Mouse (Mus musculus): ENCODE results near the gene Smim13. TPM values are rescaled to one million over a fixed set of nuclear protein-coding genes. Genes with fewer than 3 reads are reported as not detected.
"Not testable (repeated sequence)": the region's sequence is repeated elsewhere in the genome, so short reads cannot be mapped to it uniquely, and the experiment has no call there.

The Smim13 gene
- total RNA-seq (2017), result 5.4 and 6.3 TPM in 2 replicates

DNA sequence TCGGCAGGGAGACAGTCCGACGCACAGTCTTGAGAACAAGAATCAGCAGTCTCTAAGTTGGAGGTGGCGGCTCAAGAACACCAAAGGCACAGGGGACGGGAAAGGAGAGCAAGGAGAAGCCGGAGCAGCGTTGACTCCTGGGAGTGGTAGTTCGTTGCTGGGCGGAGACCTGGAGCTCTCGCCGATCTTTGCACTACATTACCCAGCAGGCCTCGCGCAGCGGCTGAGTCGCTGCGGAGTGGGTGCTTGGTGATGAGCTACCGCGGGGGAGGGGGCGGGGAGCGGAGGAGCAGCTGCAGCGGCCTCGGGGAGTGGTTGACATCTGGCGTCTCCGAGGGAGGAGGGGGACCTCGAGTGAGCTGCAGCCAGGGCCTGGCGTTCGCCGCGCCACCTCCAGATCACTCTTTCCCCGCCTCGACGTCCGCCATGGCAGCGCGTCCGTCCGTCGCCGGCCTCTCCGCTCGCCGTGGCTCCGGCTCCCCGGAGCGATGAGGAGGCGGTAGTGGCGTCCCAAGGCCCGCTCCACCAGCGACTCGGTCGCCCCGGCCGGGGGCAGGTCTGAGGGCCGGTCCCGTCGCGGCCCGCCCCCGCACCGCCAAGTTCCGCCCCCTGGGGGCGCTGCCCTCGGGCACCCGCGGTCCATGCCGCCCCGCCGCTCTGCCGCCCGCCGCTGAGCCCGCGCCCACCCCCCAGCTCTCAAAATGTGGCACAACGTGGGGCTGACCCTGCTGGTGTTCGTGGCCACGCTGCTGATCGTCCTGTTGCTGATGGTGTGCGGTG, at the start of gene Smim13:
Gene Smim13 (plus strand): TSS at position 307 of the 780 bp plus-strand sequence.
- peak; percentile 97 for ATAC-seq (ENCODE audit: extremely low read depth, insufficient number of reproducible peaks, low FRiP score, poor library complexity, severe bottlenecking)

DNA sequence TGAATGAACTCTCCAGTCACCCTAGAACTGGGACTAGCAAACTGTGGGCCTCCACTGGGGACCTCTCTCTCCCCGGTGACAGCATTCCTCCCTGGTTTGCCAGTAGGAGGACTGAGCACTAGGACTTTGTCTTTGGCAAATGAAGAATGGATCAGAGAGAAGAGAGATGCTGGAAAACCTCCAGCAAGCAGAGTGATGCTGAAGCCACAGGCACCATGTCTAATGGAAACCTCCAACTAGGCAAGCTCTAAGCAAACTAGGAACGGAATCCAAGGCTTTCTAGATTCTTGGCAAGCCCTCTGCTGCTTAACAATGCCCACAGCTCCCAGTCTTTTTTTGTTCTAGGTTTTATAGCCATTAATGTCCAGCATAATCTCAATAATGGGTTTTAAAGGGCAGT, 48.8 kb upstream of the Smim13 start:
- no peak for ATAC-seq (ENCODE audit: extremely low read depth, insufficient number of reproducible peaks, low FRiP score, poor library complexity, severe bottlenecking)

DNA sequence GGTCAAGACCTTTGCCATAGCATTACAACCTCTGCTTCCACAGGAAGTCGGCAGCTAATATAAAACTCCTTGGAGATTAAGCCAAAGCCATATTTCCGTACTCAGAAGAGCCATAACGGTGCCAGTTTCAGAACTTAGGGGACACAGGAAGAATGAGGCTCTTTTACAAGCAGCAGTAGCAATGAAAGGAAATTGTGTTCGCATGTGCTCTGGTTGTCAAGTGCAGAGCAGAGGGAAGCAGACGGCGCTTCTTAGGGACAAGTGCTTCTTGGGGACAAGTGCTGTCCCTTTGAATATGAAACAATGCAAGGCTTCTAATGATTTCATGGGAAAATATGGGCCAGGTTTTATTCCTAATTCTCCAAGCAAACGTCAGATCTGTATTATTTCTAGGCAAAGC, 46.4 kb upstream of the Smim13 start:
- ATAC-seq (ENCODE audit: extremely low read depth, insufficient number of reproducible peaks, low FRiP score, poor library complexity, severe bottlenecking), result no peak

DNA sequence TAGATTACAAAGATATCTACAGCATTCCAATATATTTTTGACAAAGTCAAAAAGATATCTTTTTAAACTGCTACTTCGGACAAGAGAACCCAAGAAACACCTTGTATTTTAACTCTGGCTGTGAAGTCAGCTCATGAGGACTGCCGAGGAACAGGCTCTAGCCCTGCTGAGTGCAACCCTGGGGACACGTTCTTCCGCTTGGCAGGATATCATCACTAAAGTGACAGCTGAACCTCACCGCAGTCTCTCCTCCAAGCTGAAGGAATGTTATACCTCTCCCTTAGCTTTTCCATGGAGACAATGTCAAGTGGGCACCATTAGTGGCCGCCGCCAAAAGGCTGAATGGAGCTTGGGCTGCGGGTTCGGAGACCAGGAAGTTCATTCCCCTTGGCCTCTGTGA, 46.0 kb upstream of the Smim13 start:
- no peak for ATAC-seq (ENCODE audit: extremely low read depth, insufficient number of reproducible peaks, low FRiP score, poor library complexity, severe bottlenecking)

DNA sequence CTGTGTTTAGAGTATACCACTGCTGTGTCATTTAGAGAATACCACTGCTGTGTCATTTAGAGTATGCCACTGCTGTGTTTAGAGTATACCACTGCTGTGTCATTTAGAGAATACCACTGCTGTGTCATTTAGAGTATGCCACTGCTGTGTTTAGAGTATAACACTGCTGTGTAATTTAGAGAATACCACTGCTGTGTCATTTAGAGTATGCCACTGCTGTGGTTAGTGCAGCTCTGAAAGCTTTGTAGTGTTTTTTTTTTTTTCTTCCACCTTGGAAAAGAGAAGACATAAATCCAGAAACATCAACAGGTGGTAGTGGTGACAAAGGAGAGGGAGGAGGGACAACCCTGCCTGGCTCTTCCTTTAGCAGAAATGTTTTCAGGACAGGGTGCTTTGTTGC, 44.1 kb upstream of the Smim13 start:
- not testable (repeated sequence) for ATAC-seq (ENCODE audit: extremely low read depth, insufficient number of reproducible peaks, low FRiP score, poor library complexity, severe bottlenecking)

DNA sequence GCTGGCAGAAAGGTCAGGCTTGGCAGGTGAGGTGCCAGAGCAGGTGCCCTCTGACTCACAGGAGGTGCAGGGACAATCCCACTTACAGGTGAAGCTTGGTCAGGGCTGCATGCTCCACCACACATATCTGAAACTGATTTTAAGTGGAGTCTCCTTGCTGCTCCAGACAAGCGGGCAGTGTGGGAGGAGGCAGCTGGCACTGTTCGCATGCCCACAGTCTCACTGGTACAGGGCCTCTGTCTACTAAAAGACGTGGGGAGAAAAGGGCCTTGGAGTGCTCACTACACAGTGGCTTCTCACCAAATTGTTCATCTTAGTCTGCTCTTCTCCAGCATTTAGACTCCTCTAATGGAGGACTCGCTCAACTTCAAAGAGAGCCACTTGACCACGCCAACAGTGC, 43.4 kb upstream of the Smim13 start:
- ATAC-seq (ENCODE audit: extremely low read depth, insufficient number of reproducible peaks, low FRiP score, poor library complexity, severe bottlenecking), result no peak

DNA sequence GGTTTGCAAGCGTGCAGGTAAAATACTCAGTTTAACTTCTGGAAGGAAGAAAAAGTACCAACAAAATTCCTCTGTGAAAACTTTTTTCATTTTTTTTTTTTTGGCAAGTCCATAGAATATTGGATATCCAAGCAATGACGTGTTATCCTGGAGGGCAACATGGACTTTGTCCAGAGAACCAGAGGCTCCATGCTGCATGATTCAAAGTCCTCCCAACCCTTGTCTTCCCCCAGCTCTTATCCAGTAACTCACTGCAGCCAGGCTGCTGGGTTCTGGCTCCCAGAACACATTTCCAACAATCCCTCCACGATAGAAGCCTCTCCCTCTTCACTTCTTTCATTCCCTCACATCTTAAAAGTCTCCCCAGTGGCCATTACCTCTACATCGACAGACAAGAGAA, 38.4 kb upstream of the Smim13 start:
- ATAC-seq (ENCODE audit: extremely low read depth, insufficient number of reproducible peaks, low FRiP score, poor library complexity, severe bottlenecking), result no peak

DNA sequence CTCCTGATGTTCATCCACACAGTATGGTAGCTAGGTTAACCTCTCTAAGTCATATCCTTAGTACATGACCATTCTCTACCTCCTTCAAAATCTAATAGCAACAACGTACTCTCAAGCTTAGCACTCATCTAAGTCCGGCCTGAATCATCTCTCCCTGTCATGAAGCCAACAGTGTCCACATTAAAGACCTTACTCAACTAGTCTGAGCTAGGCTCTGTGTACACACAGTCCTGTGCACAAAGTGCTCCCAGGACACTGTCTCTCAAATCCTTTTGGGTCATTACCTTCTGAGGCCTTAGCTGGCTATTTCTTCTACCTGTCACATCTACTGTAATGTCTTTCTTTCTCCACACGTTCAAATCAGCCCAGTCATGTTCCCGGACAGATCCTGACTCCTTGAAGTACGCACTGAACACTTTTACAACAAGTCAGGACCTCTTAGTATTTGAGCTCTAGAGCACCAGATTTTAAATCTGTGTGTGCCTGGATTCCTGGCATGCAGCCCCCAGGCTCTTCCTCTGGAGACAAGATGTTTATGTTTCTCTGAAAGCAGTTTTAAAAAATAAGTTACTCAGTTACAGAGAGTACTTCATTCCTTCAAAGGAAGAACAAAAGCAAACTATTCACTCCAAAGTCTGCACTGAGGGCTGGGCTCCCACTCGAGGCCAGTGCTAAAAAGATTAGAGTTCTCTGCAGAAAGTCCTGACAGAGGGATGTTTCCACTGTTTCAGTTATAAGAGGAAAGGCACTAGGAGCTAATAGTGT, 36.9 kb upstream of the Smim13 start:
- ATAC-seq (ENCODE audit: extremely low read depth, insufficient number of reproducible peaks, low FRiP score, poor library complexity, severe bottlenecking), result no peak

DNA sequence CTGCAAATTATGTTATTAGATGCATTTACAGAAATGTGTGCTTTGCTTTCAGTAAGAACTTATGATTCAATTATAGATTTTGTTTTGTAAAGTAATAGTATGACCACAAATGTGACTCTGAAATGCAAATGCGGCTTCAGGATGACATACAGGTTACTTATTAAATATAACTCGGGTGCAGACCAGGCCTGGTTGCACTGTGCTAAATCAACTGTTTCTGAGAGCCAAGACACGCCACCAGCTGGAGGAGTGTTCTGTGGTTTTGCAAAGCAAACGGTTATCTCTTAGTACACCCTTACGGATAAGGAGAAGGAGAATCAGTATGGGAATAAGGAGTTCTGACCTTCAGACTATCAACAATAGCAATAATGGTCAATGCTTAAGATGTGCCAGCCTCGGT, 34.0 kb upstream of the Smim13 start:
- no peak for ATAC-seq (ENCODE audit: extremely low read depth, insufficient number of reproducible peaks, low FRiP score, poor library complexity, severe bottlenecking)

DNA sequence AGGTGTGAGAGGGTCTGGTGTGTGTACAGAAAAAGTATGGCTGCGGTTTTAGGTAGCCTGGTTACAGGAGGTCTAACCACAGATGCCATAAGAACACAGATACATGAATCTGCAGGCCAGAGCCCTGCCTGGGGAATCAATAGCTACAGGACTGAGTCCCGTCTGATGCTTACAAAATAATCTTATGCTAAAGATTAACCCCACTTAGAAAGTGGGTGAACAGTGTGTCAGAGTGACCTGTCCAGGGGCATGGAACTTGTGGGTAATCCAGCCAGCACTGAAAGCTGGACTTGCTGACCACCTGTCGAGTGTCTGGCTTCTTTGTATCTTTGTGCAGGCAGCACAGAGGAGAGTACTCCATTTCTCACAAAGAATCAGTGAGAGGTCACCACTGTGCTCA, 33.4 kb upstream of the Smim13 start:
- no peak for ATAC-seq (ENCODE audit: extremely low read depth, insufficient number of reproducible peaks, low FRiP score, poor library complexity, severe bottlenecking)

DNA sequence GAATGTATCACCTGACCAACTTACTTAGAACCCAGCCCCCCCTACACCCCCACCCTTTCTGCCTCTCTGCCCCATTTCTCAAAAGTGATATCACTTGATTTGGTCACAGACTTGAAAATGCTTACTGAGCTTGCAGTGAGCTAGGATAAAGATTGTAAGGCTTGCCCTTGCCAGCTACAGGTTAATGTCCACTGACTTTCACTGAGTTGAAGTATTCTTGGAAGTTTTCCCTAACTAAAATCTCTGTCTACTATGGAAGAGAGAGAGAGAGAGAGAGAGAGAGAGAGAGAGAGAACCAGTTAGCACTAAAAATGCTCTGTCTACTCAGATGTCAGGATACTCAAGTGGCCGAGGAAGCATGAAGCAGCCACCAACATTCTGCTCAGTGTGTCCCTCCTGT, 30.6 kb upstream of the Smim13 start:
- no peak for ATAC-seq (ENCODE audit: extremely low read depth, insufficient number of reproducible peaks, low FRiP score, poor library complexity, severe bottlenecking)

DNA sequence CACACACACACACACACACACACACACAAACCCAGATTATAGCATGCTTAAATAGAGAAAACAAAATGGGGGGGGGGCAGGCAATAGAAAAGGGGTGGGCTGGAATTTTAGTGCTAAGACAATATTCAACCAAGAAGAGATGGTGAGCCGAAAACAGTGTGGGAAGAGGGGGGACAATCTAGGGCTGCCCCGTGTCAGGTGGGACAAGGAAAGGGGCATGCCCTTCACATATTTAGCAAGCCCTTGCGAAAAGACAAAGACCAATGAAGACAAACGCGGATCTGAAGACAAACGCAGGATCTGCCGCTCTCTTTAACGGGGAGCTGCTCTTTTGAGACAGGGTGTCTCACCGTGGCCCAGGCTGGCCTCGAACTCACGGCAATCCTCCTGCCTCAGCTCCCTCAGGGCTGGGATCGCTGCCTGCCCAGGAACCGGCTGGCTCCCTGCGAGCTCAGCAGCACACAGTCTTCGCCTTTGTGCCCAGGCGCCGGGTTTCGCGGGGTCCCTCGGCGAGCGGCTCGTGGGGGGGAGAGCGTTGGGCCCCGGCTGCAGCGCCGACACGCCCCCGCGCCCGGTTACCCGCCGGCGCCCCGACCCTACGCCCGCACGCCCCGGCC, 29.8 kb upstream of the Smim13 start:
- ATAC-seq (ENCODE audit: extremely low read depth, insufficient number of reproducible peaks, low FRiP score, poor library complexity, severe bottlenecking), result no peak

DNA sequence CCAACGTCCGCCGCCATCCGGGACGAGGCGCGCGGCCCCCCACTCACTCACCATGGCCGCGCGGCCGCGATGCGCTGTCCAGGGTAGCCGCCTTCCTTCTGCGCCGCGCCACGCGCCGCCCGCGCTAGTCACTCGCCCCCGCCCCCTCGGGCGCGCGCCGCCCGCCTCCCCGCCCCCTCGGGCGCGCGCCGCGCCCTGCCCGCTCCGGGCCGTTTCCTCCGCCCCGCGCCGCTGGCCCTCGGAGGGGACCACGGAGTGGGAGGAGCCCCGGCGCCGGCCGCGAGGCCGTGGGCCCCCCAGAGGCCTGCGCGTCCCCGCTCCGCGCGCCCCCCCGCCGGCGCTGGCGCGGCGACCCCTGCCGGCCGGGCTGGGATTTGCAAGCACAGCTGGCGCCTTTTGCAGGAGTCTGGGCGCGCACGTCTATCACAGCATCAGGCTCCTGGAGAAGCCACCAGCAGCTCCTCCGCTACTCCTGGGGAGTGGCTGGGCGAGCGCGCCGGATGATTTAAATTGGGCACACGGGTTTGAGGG, 29.3 kb upstream of the Smim13 start, which contains the start of gene Elovl2:
Gene Elovl2 (minus strand): TSS at position 102 of the 531 bp plus-strand sequence.
- no peak for ATAC-seq (ENCODE audit: extremely low read depth, insufficient number of reproducible peaks, low FRiP score, poor library complexity, severe bottlenecking)

DNA sequence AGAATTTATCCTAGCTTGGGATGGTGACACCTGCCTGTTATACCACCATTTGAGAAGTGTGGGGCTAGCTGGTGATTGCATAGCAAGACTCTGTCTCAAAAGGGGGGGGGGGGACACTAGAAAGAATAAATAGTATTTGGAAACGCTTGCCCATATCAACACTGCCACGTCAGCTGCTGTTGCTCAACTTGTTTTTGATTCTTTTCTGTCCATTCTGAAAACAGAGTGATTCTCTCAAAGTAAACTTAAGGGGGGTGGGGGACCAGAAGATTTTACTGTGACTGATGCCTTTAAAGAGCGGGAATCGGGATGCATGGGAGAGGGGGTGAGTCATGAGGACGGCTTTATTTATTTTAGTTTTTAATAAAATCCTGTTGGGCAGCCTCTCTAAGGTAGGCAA, 23.1 kb upstream of the Smim13 start:
- ATAC-seq (ENCODE audit: extremely low read depth, insufficient number of reproducible peaks, low FRiP score, poor library complexity, severe bottlenecking), result no peak

DNA sequence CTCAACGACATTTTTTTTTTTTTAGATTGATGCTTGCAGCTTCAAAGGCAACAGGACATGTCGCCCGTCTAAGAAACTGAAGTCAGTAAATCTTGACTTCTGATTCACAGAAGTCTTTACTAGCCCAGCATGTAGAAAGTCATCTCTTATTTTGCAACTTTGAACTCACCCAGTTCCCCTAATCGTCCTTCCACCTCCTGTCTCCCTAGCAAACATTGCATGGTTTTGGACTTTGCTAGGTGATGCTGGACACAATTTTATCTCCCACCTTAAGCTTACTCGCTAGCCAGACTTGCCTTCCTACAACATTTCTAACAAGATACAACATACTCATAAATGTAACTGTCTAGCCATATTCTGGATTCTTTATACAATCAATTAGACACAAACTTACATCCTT, 21.6 kb upstream of the Smim13 start:
- no peak for ATAC-seq (ENCODE audit: extremely low read depth, insufficient number of reproducible peaks, low FRiP score, poor library complexity, severe bottlenecking)

DNA sequence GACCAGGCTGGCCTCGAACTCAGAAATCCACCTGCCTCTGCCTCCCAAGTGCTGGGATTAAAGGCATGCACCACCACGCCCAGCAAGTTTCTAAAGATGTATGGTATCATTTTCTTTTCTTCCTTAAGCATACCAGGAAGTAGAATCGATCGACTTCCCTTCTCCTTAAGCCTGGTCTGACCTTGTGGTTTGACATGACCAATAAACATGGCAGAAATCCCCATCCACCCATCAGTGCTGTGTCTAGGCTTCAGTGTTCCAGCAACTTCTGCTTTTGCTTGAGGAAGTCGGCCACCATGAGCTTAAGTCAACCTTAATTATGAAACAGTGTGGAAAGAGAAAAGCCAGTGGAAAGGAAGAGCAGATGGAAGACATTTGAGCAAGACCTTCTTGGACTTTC, 19.4 kb upstream of the Smim13 start:
- ATAC-seq (ENCODE audit: extremely low read depth, insufficient number of reproducible peaks, low FRiP score, poor library complexity, severe bottlenecking), result peak; percentile 93

DNA sequence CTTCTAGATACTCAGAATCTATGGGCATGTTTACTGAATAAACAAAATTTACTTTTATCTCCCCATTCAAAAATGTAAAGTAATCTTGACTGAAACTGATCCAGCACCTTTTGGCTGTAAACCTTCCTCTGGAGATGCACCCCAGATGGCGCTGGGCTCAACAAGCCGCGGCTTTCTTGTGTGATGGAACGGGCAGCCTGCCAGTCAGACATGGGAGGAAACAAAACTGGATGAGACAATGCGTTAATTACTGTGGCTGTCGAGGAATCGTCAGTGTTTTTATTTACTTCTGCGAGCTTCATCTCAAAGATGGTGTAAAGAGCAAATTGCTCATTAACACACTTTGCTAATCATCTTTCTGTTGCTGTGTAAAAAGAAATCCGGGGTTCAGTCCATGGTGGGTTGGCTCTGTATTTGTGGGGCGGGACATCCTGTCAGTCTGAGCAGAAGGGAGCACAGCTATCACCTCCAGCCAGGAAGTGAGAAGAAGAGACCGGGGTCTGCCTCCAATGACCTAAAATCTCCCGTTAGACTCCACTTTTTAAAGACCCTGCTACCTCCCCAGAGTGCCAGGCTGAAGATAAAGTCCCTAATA, 18.2 kb upstream of the Smim13 start:
- no peak for ATAC-seq (ENCODE audit: extremely low read depth, insufficient number of reproducible peaks, low FRiP score, poor library complexity, severe bottlenecking)

DNA sequence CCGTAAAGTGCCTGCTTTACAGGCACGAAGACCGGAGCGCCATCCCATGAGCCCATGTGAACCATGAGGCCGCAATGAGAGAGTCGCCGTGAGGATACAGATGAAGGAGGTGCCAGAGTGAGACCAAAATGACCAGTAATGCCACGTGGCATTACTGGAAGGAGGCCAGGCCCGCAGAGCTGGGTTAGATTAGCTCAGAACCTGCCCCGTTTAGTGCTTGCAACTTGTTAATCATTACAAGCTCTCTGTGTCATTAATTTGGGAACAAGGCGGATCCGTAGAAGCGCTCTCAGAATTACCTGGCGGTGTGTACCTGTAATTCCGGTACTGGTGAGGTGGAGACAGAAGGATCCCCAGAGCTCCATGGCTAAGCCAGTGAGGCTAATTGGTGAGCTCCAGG, 17.4 kb upstream of the Smim13 start:
- ATAC-seq (ENCODE audit: extremely low read depth, insufficient number of reproducible peaks, low FRiP score, poor library complexity, severe bottlenecking), result no peak

DNA sequence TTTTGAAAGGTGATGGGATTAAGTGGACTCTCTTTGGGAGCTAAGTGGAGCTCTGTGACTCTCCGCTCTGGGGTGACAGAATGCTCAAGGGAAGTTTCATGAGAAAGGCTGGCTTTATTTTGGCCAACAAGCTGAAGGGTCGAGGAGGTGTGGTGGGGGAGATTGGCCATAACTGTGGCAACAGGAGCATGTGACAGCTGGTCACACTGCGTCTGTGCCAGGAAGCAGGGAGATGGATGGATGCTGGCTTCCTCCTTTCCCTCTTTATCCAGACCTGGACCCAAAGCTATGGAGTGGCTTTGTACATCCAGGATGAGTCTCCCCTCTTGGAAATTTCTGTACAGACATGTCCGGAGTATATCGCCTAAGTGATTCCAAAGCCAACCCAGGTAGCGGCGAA, 16.4 kb upstream of the Smim13 start:
- ATAC-seq (ENCODE audit: extremely low read depth, insufficient number of reproducible peaks, low FRiP score, poor library complexity, severe bottlenecking), result no peak

All from neutrophil, adult 5-6 weeks (primary cell).